Mouse (Mus musculus): Measurements from ENCODE around the gene Rere. TPM values are rescaled to one million over a fixed set of nuclear protein-coding genes. Genes with fewer than 3 reads are reported as not detected.
"Not testable (repeated sequence)": the region's sequence is repeated elsewhere in the genome, so short reads cannot be mapped to it uniquely, and the experiment has no call there.

Rere gene
- polyA plus RNA-seq, 1 experiment: 3.5 TPM

DNA sequence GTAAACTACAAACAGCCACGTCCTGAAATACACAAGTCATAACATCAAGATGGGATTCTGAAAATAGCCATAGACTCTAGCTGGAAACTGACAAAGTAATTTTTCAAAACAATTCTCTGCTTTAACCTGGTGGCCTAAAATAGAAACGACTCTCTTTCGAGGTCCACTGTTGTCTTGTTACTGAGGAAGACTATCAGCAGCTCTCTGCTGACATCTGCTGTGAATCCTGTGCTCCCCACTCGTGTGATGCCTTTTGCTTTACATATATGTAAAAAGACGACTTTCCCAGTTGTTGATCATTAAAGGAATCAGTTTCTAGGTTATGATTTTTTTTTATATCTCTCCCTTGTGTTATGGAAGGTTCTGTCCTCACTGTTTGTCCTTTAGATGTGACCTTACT, 194.8 kb downstream of the Rere start:
- Histone ChIP-seq H3K4me1 (ENCODE audit: control insufficient read depth) (peaks cover 15% of the 10 kb centered on the region), H3K4me3 (replicated peaks) (no peak overlapping the region), H3K36me3 (ENCODE audit: control insufficient read depth) (peaks cover 12% of the 10 kb centered on the region), H3K9me3 (ENCODE audit: control insufficient read depth, low read length) (no peaks in the 10 kb centered on the region), H3K27me3 (ENCODE audit: control insufficient read depth) (no peaks in the 10 kb centered on the region)
- TF ChIP-seq TAL1 (IDR thresholded peaks at IDR 0.05; ENCODE audit: low read length) (no peak), GATA1 (IDR thresholded peaks at IDR 0.05; ENCODE audit: low read length) (no peak)

DNA sequence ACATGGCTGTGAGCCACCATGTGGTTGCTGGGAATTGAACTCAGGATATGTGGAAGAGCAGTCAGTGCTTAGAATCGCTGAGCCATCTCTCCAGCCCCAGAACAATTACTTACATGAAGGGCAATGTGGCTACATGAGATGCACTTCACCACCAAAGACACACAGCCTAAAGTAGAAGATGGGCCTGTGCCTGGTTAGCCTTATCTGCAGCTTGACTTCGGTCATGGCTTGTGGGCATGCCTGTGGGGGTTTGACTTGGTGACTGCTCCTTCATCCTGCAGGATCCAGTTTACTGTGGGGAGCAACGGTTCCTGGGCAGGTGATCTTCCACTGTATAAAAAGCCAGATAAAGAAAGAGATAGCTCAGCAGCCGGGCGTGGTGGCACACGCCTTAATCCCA, 196.6 kb downstream of the Rere start:
- Histone ChIP-seq H3K4me3 (replicated peaks) (no peak overlapping the region), H3K9me3 (ENCODE audit: control insufficient read depth, low read length) (no peaks in the 10 kb centered on the region), H3K27me3 (ENCODE audit: control insufficient read depth) (no peaks in the 10 kb centered on the region), H3K36me3 (ENCODE audit: control insufficient read depth) (peaks cover 12% of the 10 kb centered on the region), H3K4me1 (ENCODE audit: control insufficient read depth) (peaks cover 15% of the 10 kb centered on the region)
- no peak for TF ChIP-seq GATA1 (IDR thresholded peaks at IDR 0.05; ENCODE audit: low read length)
- TF ChIP-seq TAL1 (IDR thresholded peaks at IDR 0.05; ENCODE audit: low read length): no peak

DNA sequence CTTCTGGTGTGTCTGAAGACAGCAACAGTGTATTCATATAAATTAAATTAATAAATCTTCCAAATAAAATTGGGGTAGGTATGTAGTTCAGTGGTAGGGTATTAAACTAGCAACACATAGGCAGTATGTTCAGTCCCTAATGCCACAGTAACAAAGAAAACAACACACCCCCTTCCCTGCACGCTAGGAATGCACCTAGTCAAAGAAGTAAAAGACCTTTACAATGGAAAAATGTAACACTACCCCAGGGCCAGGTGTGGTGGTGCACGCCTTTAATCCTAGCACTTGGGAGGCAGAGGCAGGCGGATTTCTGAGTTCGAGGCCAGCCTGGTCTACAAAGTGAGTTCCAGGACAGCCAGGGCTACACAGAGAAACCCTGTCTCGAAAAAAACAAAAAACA, 201.6 kb downstream of the Rere start:
- not testable (repeated sequence) for H3K36me3 ChIP-seq (ENCODE audit: control insufficient read depth)

DNA sequence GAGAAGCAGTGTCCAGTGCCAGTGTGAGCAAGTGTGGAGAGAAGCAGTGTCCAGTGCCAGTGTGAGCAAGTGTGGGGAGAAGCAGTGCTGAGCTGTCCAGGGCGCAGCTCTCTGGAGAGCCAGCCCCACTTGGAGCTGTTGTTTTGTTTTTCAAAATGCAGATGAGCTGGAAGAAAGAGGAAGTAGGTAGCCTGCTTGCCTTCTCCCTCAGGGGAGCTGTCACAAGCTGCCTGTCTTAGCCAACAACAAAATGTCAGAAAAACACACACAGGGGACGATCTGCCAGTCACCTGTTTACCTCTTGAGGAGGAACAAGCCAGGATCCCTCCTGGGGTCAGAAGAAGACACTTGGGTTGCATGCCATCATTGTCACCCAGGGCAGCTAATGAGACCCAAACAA, 204.7 kb downstream of the Rere start:
- Histone ChIP-seq H3K4me3 (replicated peaks) (no peak overlapping the region), H3K4me1 (ENCODE audit: control insufficient read depth) (no peaks in the 10 kb centered on the region), H3K27me3 (ENCODE audit: control insufficient read depth) (no peaks in the 10 kb centered on the region), H3K9me3 (ENCODE audit: control insufficient read depth, low read length) (no peaks in the 10 kb centered on the region), H3K36me3 (ENCODE audit: control insufficient read depth) (no peaks in the 10 kb centered on the region; the same call in 1 of the 2 replicates)
- TF ChIP-seq TAL1 (IDR thresholded peaks at IDR 0.05; ENCODE audit: low read length) (no peak), GATA1 (IDR thresholded peaks at IDR 0.05; ENCODE audit: low read length) (no peak)

More for the DNA sequence above, 201.6 kb downstream of the Rere start:
- H3K4me3 ChIP-seq (replicated peaks); H3K27me3 ChIP-seq (ENCODE audit: control insufficient read depth); H3K9me3 ChIP-seq (ENCODE audit: control insufficient read depth, low read length); H3K4me1 ChIP-seq (ENCODE audit: control insufficient read depth): not testable (repeated sequence)

DNA sequence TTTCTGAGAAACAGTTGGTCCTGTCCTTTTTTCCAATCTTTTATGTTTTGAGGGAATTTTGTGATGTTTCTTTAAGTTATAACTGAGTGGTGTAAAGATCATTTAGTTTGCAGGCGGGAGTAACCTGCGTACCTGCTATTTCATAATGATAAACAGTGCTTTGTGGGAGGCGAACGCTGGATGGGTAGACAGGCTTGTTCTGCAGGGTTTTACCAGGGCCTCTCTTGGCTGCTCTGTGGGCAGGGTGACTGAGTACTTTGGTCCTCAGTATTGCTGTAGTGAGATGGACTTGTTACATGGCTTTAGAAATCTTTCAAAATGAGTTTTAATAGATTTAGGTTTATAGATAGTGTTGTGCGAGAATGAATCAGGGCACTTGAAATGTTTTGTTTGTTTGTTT, 205.7 kb downstream of the Rere start:
- no peak for TF ChIP-seq TAL1 (IDR thresholded peaks at IDR 0.05; ENCODE audit: low read length)
- no peak for TF ChIP-seq GATA1 (IDR thresholded peaks at IDR 0.05; ENCODE audit: low read length)
- Histone ChIP-seq H3K4me1 (ENCODE audit: control insufficient read depth) (no peaks in the 10 kb centered on the region), H3K4me3 (replicated peaks) (no peak overlapping the region), H3K27me3 (ENCODE audit: control insufficient read depth) (no peaks in the 10 kb centered on the region), H3K9me3 (ENCODE audit: control insufficient read depth, low read length) (no peaks in the 10 kb centered on the region), H3K36me3 (ENCODE audit: control insufficient read depth) (no peaks in the 10 kb centered on the region; the same call in 1 of the 2 replicates)

DNA sequence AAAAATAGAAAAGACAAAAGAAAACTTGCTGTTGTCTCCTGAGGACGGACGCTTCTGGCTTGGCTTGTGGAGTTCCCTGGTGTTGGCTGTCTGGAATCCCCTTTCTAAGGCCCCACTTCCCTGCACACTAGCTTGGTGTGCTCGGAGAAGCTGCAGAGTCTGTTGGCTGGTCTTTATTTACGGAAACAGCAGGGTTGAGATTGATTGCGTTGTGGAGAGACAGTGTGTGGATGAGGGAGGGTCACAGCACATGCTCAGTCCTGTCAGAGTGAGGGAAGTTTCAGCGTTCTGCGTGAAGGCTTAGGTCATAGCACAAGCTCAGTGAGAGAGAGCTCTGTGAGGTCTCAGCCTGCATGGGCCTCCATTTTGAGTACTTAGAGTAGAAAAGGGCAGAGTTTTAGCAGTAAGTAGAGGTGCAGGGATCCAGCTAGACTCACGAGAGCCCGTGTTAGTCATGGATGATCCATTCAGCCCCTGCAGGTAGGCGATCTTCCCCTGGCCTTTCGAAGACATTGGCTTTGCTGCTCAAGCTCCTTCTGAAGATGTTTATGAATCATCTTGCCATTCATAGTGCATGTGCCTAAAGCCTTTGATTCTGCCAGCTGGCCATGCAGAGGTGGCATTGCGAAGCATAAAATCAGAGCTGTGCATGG, 206.8 kb downstream of the Rere start:
- Histone ChIP-seq H3K27me3 (ENCODE audit: control insufficient read depth) (no peaks in the 10 kb centered on the region), H3K36me3 (ENCODE audit: control insufficient read depth) (no peaks in the 10 kb centered on the region), H3K4me1 (ENCODE audit: control insufficient read depth) (no peaks in the 10 kb centered on the region; the same call in 1 of the 2 replicates), H3K9me3 (ENCODE audit: control insufficient read depth, low read length) (no peaks in the 10 kb centered on the region), H3K4me3 (replicated peaks) (no peak overlapping the region)
- TF ChIP-seq GATA1 (IDR thresholded peaks at IDR 0.05; ENCODE audit: low read length): no peak
- TF ChIP-seq TAL1 (IDR thresholded peaks at IDR 0.05; ENCODE audit: low read length): no peak

DNA sequence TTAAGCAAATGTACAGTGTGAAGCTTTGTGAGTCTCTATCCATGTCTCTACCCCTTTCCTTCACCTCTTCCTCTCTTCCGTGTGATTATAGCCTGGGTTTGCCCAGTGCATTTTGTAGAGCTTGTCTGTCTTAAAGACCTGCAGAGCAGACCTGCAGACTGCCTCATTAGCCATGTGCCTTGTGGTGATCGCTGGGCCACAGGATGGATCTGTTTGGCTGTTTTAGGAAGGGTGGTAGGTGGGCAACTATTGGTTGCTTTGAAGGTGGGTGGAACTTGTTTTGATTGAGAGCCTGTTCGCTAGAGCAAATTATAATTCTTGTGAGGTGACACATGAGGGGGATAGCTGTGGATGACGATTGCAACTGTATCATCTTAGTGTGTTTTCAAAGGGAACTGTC, 207.3 kb downstream of the Rere start:
- no peak for TF ChIP-seq GATA1 (IDR thresholded peaks at IDR 0.05; ENCODE audit: low read length)
- TF ChIP-seq TAL1 (IDR thresholded peaks at IDR 0.05; ENCODE audit: low read length): no peak
- H3K4me1 ChIP-seq (ENCODE audit: control insufficient read depth): no peaks in the 10 kb centered on the region; the same call in none of the 2 replicates
- H3K9me3 ChIP-seq (ENCODE audit: control insufficient read depth, low read length): no peaks in the 10 kb centered on the region
- H3K4me3 ChIP-seq (replicated peaks): no peak overlapping the region
- H3K36me3 ChIP-seq (ENCODE audit: control insufficient read depth): no peaks in the 10 kb centered on the region
- no peaks in the 10 kb centered on the region for H3K27me3 ChIP-seq (ENCODE audit: control insufficient read depth)

DNA sequence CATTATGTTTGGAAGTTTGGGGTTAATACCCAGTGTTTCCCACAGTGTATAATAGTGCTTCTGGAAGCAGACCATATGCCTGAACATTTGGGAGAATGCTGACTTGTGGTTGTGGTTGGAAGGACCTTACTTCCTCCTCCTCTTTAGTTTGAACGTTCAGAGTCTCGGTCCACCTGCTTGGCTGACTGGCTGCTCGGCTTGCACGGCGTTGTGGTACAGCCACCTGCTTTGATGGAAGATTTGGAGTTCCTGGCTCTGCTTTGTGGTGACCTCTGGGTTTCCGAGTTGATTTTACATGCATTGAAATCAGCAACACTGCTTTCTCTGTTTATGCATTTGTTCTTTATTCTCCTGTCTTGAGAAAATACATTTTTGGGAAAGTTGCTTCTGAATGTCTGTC, 208.6 kb downstream of the Rere start:
- Histone ChIP-seq H3K36me3 (ENCODE audit: control insufficient read depth) (no peaks in the 10 kb centered on the region), H3K9me3 (ENCODE audit: control insufficient read depth, low read length) (no peaks in the 10 kb centered on the region), H3K27me3 (ENCODE audit: control insufficient read depth) (no peaks in the 10 kb centered on the region), H3K4me3 (replicated peaks) (no peak overlapping the region), H3K4me1 (ENCODE audit: control insufficient read depth) (no peaks in the 10 kb centered on the region; the same call in none of the 2 replicates)
- TF ChIP-seq GATA1 (IDR thresholded peaks at IDR 0.05; ENCODE audit: low read length): no peak
- TF ChIP-seq TAL1 (IDR thresholded peaks at IDR 0.05; ENCODE audit: low read length): no peak

DNA sequence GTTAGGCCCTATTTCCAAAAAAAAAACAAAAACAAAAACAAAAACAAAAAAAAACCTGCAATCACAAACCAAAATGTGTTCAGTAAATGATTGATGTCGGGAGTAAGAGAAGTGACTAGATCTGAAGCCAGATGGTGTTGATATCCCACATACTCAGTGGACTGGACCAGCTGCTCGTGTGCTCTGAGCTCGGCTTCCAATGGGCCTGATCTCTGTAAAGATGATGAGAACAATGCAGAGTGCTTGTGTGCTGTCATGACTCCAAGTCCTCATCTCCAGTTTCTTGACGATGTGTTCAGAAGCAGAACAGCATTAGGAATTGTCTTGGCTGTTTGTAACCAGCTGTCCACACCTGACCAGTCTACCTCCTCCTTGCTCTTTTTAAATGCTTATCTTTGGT, 210.3 kb downstream of the Rere start:
- no peak for TF ChIP-seq GATA1 (IDR thresholded peaks at IDR 0.05; ENCODE audit: low read length)
- no peak for TF ChIP-seq TAL1 (IDR thresholded peaks at IDR 0.05; ENCODE audit: low read length)
- Histone ChIP-seq H3K9me3 (ENCODE audit: control insufficient read depth, low read length) (no peaks in the 10 kb centered on the region), H3K36me3 (ENCODE audit: control insufficient read depth) (no peaks in the 10 kb centered on the region), H3K4me3 (replicated peaks) (no peak overlapping the region), H3K27me3 (ENCODE audit: control insufficient read depth) (no peaks in the 10 kb centered on the region), H3K4me1 (ENCODE audit: control insufficient read depth) (no peaks in the 10 kb centered on the region; the same call in none of the 2 replicates)

Measured in erythroblast, embryonic 14.5 days (primary cell).